8 mouse cellular contexts compared by ENCODE assay signal in genomic region chr17:66241868-66242622, GRCm38 (mm10).
DNase-seq lines count a peak whose midpoint lies in the region; ATAC-seq and TF ChIP-seq lines count a peak whose summit lies in the region.

No protein-coding gene starts in this region.

- no peak for TF ChIP-seq CTCF in liver, postnatal 0 days (IDR thresholded peaks at IDR 0.05; ENCODE audit: low read depth)

- no peak for ATAC-seq in liver, postnatal 0 days
- ATAC-seq in stomach, embryonic 15.5 days (ENCODE audit: insufficient read depth, low FRiP score, low read depth): no peak; the same call in 1 of the 2 replicates
- ATAC-seq in monocyte, adult 5-6 weeks (replicated peaks; ENCODE audit: insufficient number of reproducible peaks, low FRiP score, low TSS enrichment, poor library complexity, severe bottlenecking): no peak

- no peak overlapping the region for H3K9ac ChIP-seq in liver, postnatal 0 days (replicated peaks)
- H3K9ac ChIP-seq in stomach, embryonic 15.5 days: no peak overlapping the region

- no peak overlapping the region for H3K27ac ChIP-seq in liver, postnatal 0 days (ENCODE audit: low read depth)
- peak overlapping the region; percentile 59 for H3K27ac ChIP-seq in stomach, embryonic 15.5 days

- no peaks in the 10 kb centered on the region for H3K4me1 ChIP-seq in liver, postnatal 0 days (ENCODE audit: insufficient read depth)
- H3K4me1 ChIP-seq in stomach, embryonic 15.5 days: 0 out of 2 replicates have a peak, but pooled peaks cover 6% of the 10 kb centered on the region

- DNase-seq in liver: peak; percentile 19
- no peak for DNase-seq in liver, postnatal 0 days
- DNase-seq in heart, adult 9 months (ENCODE audit: low spot score in 2 of 2): peak; percentile 28 to 38
- peak; percentile 48 for DNase-seq in kidney, postnatal 14 days
- DNase-seq in testis, postnatal 14 days (ENCODE audit: low spot score): no peak
- DNase-seq in frontal cortex, postnatal 36 days (ENCODE audit: low spot score in 2 of 2): no peak

- H3K27me3 ChIP-seq in liver, postnatal 0 days (ENCODE audit: insufficient read depth, low read length): 0 out of 2 replicates have a peak, but pooled peaks cover 3% of the 10 kb centered on the region
- no peaks in the 10 kb centered on the region for H3K27me3 ChIP-seq in stomach, embryonic 15.5 days (replicated peaks)

- H3K4me2 ChIP-seq in liver, postnatal 0 days (ENCODE audit: low read depth, low read length): no peak overlapping the region
- peak overlapping the region; percentile 25 for H3K4me2 ChIP-seq in stomach, embryonic 15.5 days

- H3K36me3 ChIP-seq in liver, postnatal 0 days (replicated peaks; ENCODE audit: insufficient read depth, low read length): no peaks in the 10 kb centered on the region
- no peaks in the 10 kb centered on the region for H3K36me3 ChIP-seq in stomach, embryonic 15.5 days

- H3K9me3 ChIP-seq in liver, postnatal 0 days (ENCODE audit: low read length): no peaks in the 10 kb centered on the region
- H3K9me3 ChIP-seq in stomach, embryonic 15.5 days: no peaks in the 10 kb centered on the region

- no peak for TF ChIP-seq EP300 in liver, postnatal 0 days (IDR thresholded peaks at IDR 0.05; ENCODE audit: low read depth)

- WGBS in liver, postnatal 0 days (ENCODE audit: insufficient replicate concordance): 29% methylated on average over 9 of the region's 9 CpGs
- WGBS in stomach, embryonic 15.5 days: 17% methylated on average over 9 of the region's 9 CpGs

- H3K4me3 ChIP-seq in liver, postnatal 0 days (ENCODE audit: low read depth, low read length): no peak overlapping the region
- H3K4me3 ChIP-seq in stomach, embryonic 15.5 days (replicated peaks): peak overlapping the region; percentile 14; the same call in 1 of the 2 replicates

Comparison
In these comparisons a context has a peak if more than half of its experiments do, and no peak if none do; other contexts are left out.
1. DNase-seq: peak in liver (single experiment), heart, adult 9 months (2 of 2) and kidney, postnatal 14 days (single experiment); none in liver, postnatal 0 days (single experiment), testis, postnatal 14 days (single experiment) and frontal cortex, postnatal 36 days (0 of 2).